Mouse (Mus musculus): ENCODE results near the gene Hoxa11. TPM values are rescaled to one million over a fixed set of nuclear protein-coding genes. Genes with fewer than 3 reads are reported as not detected.
A peak's percentile ranks its signal among the peaks of the same experiment; 100 is the strongest.

Gene Hoxa11
- total RNA-seq (2014; rRNA removed) (not detected in 2 replicates), polyA plus RNA-seq (2015; fragmentation: Nextera tagmentation; extraction: Ambion mirVana) (not detected in 2 replicates)

- no peak for DNase-seq (ENCODE audit: low spot score)
- H3K9ac ChIP-seq (replicated peaks; ENCODE audit: low read length) = no peak within 1 kb of the TSS
- H3K27me3 ChIP-seq (ENCODE audit: insufficient read depth, low read length) = peaks cover 97% of the 10 kb centered on the region
- no peaks in the 10 kb centered on the region for H3K4me1 ChIP-seq (ENCODE audit: insufficient read depth, low read length)
- H3K9me3 ChIP-seq (ENCODE audit: low read length) = no peaks in the 10 kb centered on the region
- TF ChIP-seq CTCF (IDR thresholded peaks at IDR 0.05; ENCODE audit: low read depth) = no peak
- no peak within 1 kb of the TSS for H3K4me2 ChIP-seq (ENCODE audit: low read depth, low read length)
- 1% methylated on average over 20 of the region's 20 CpGs for WGBS
- no peak within 1 kb of the TSS for H3K27ac ChIP-seq
- no peaks in the 10 kb centered on the region for H3K36me3 ChIP-seq (ENCODE audit: insufficient read depth, low read length)
- H3K4me3 ChIP-seq (ENCODE audit: low read length) = no peak within 1 kb of the TSS; the same call in 1 of the 2 replicates
- ATAC-seq = no peak
Measured at GRCm38 (mm10) chr6:52245757-52246142, at the start of gene Hoxa11. Gene Hoxa11, minus strand, starts transcription at chr6:52245810.

DNA sequence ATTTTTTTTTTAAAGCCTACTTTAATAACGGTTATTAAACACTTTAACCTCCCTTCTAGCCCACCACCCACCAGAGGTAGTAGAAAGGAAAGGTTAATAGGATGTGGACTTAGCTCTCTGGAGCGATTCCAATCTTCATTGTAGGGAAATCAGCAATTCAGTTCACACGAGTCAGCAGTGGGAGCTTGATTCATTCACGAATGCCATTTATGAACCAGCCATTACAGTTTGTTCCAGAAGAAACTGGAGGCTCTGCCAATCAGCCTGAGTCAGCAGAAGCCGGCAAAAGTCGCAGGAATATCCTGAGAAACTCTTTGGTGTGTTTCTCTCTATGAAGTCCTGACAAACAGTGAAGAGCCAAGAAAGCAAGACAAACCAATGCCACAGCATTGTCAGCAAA, 49.0 kb upstream of the Hoxa11 start:
- Histone ChIP-seq H3K9me3 (ENCODE audit: low read length) (no peaks in the 10 kb centered on the region), H3K4me3 (ENCODE audit: low read length) (no peak overlapping the region), H3K9ac (replicated peaks; ENCODE audit: low read length) (no peak overlapping the region), H3K27me3 (ENCODE audit: insufficient read depth, low read length) (peaks cover 70% of the 10 kb centered on the region), H3K4me2 (ENCODE audit: low read depth, low read length) (no peak overlapping the region), H3K27ac (no peak overlapping the region), H3K36me3 (ENCODE audit: insufficient read depth, low read length) (no peaks in the 10 kb centered on the region), H3K4me1 (ENCODE audit: insufficient read depth, low read length) (no peaks in the 10 kb centered on the region)
- ATAC-seq = no peak
- no peak for TF ChIP-seq CTCF (IDR thresholded peaks at IDR 0.05; ENCODE audit: low read depth)
- 63% methylated on average over 6 of the region's 6 CpGs for WGBS
- DNase-seq (ENCODE audit: low spot score) = no peak

- Histone ChIP-seq H3K27ac (no peak overlapping the region), H3K36me3 (ENCODE audit: insufficient read depth, low read length) (no peaks in the 10 kb centered on the region), H3K4me1 (ENCODE audit: insufficient read depth, low read length) (no peaks in the 10 kb centered on the region), H3K4me2 (ENCODE audit: low read depth, low read length) (no peak overlapping the region), H3K4me3 (ENCODE audit: low read length) (no peak overlapping the region), H3K9me3 (ENCODE audit: low read length) (no peaks in the 10 kb centered on the region), H3K9ac (replicated peaks; ENCODE audit: low read length) (no peak overlapping the region), H3K27me3 (ENCODE audit: insufficient read depth, low read length) (peaks cover 79% of the 10 kb centered on the region)
- no peak for TF ChIP-seq CTCF (IDR thresholded peaks at IDR 0.05; ENCODE audit: low read depth)
- ATAC-seq (no peak), DNase-seq (ENCODE audit: low spot score) (no peak)
- WGBS = 60% methylated on average over 7 of the region's 7 CpGs
Measured at GRCm38 (mm10) chr6:52292328-52292727, 46.7 kb upstream of the Hoxa11 start.

GRCm38 (mm10) chr6:52291021-52291860, 45.6 kb upstream of the Hoxa11 start:
- H3K4me1 ChIP-seq (ENCODE audit: insufficient read depth, low read length) = no peaks in the 10 kb centered on the region
- H3K9ac ChIP-seq (replicated peaks; ENCODE audit: low read length) = no peak overlapping the region
- no peak overlapping the region for H3K27ac ChIP-seq
- H3K4me3 ChIP-seq (ENCODE audit: low read length) = 0 out of 2 replicates have a peak overlapping the region, but pooled peaks have one; percentile 6
- no peaks in the 10 kb centered on the region for H3K9me3 ChIP-seq (ENCODE audit: low read length)
- no peaks in the 10 kb centered on the region for H3K36me3 ChIP-seq (ENCODE audit: insufficient read depth, low read length)
- H3K27me3 ChIP-seq (ENCODE audit: insufficient read depth, low read length) = peaks cover 83% of the 10 kb centered on the region
- DNase-seq (ENCODE audit: low spot score) = no peak
- H3K4me2 ChIP-seq (ENCODE audit: low read depth, low read length) = peak overlapping the region; percentile 24; the same call in 1 of the 2 replicates
- no peak for ATAC-seq
- no peak for TF ChIP-seq CTCF (IDR thresholded peaks at IDR 0.05; ENCODE audit: low read depth)
- WGBS = 2% methylated on average over 45 of the region's 45 CpGs

DNA sequence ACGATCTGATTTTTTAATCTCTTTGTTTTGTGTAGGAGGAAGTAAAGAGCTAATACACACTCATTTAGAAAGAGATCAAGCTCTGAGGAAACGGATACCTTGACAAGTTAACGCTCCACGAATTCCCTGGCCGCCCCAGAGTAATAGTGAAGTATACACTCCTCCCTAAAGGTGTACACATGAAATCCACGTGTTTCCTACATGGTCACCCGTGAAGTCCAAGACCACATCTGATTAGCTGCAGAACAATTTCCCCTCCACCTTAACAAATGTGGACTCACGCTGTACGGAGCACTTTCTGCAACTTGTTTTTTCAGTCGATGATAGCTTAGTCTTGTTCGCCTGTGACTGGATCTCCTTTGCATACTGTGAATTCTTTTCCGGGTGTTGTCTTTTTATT, 44.6 kb upstream of the Hoxa11 start:
- ATAC-seq (no peak), DNase-seq (ENCODE audit: low spot score) (no peak)
- H3K9me3 ChIP-seq (ENCODE audit: low read length) = no peaks in the 10 kb centered on the region
- H3K27me3 ChIP-seq (ENCODE audit: insufficient read depth, low read length) = peaks cover 77% of the 10 kb centered on the region
- H3K27ac ChIP-seq = no peak overlapping the region
- H3K9ac ChIP-seq (replicated peaks; ENCODE audit: low read length) = no peak overlapping the region
- no peak overlapping the region for H3K4me3 ChIP-seq (ENCODE audit: low read length)
- 24% methylated on average over 12 of the region's 12 CpGs for WGBS
- no peaks in the 10 kb centered on the region for H3K4me1 ChIP-seq (ENCODE audit: insufficient read depth, low read length)
- H3K4me2 ChIP-seq (ENCODE audit: low read depth, low read length) = no peak overlapping the region
- no peak for TF ChIP-seq CTCF (IDR thresholded peaks at IDR 0.05; ENCODE audit: low read depth)
- H3K36me3 ChIP-seq (ENCODE audit: insufficient read depth, low read length) = no peaks in the 10 kb centered on the region

- Histone ChIP-seq H3K4me3 (ENCODE audit: low read length) (no peak overlapping the region), H3K9ac (replicated peaks; ENCODE audit: low read length) (no peak overlapping the region), H3K36me3 (ENCODE audit: insufficient read depth, low read length) (no peaks in the 10 kb centered on the region), H3K27me3 (ENCODE audit: insufficient read depth, low read length) (peaks cover 24% of the 10 kb centered on the region), H3K4me1 (ENCODE audit: insufficient read depth, low read length) (no peaks in the 10 kb centered on the region), H3K4me2 (ENCODE audit: low read depth, low read length) (no peak overlapping the region), H3K27ac (no peak overlapping the region), H3K9me3 (ENCODE audit: low read length) (no peaks in the 10 kb centered on the region)
- no peak for TF ChIP-seq CTCF (IDR thresholded peaks at IDR 0.05; ENCODE audit: low read depth)
- WGBS = 88% methylated on average over 5 of the region's 5 CpGs
- DNase-seq (ENCODE audit: low spot score) = no peak
- no peak for ATAC-seq
Measured at GRCm38 (mm10) chr6:52283896-52284295, 38.3 kb upstream of the Hoxa11 start.

DNA sequence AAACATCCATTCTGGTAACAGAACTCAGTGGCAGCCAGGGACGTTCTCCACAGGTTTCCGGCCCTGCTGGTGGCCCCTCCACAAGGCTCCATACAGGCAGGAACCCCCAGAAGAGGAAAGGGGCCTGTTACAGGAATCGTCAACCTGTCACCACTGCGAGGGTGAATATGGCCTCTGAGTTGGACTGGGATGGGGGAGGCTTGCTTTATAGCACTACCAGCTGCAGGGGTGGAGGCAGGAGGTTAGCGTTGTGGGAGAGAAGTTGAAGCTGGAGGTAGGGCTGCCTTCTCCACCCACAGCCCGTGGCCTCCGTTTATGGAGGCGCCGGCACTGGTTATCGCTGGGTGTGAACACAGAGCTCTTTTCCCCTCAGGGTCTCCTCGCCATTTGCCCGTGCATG, 35.5 kb upstream of the Hoxa11 start:
- DNase-seq (ENCODE audit: low spot score) (no peak), ATAC-seq (no peak)
- no peak for TF ChIP-seq CTCF (IDR thresholded peaks at IDR 0.05; ENCODE audit: low read depth)
- no peaks in the 10 kb centered on the region for H3K4me1 ChIP-seq (ENCODE audit: insufficient read depth, low read length)
- no peak overlapping the region for H3K4me2 ChIP-seq (ENCODE audit: low read depth, low read length)
- H3K4me3 ChIP-seq (ENCODE audit: low read length) = no peak overlapping the region
- 68% methylated on average over 12 of the region's 12 CpGs for WGBS
- peaks cover 23% of the 10 kb centered on the region for H3K27me3 ChIP-seq (ENCODE audit: insufficient read depth, low read length)
- H3K9me3 ChIP-seq (ENCODE audit: low read length) = no peaks in the 10 kb centered on the region
- no peak overlapping the region for H3K27ac ChIP-seq
- no peaks in the 10 kb centered on the region for H3K36me3 ChIP-seq (ENCODE audit: insufficient read depth, low read length)
- no peak overlapping the region for H3K9ac ChIP-seq (replicated peaks; ENCODE audit: low read length)
